Mouse (Mus musculus): ENCODE measurements around the gene Opa1. TPM values are rescaled to one million over a fixed set of nuclear protein-coding genes. Genes with fewer than 3 reads are reported as not detected.

Opa1 gene
- polyA plus RNA-seq, 1 experiment from 2014 or later: 38.9 TPM

DNA sequence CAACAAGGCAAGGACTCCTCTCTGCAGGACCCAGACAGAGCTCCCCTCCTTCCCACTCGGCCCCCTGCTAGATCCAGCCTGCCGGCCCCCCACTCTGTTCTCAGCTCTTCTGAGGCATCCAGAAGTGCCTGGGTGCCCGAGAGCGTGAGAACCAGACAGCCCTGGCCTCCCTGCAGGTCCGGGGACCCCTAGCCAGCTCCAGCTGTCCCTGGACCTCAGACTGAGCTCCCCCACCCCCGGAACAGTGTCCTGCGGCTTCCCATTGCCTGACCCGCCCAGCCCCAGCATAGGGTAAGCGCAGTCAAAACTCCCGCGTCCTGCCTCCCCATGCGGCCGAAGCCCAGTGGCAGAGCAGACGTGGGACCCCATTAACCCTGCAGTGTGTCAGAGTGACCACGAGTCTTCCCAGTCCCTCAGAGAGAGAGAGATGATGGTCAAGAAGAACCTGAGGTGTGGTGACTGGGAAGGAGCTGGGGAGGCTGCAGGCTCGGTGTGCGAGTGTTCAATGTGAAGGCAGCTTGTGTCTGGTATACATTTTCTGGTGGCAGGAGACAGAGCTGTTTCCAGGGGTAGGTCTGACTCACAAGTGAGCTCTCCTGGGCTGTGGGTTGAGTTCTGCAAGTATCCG is 101.5 kb downstream of the Opa1 start:
- Histone ChIP-seq H3K4me2 (replicated peaks) (no peak overlapping the region), H3K9me3 (no peaks in the 10 kb centered on the region), H3K9ac (no peak overlapping the region), H3K27me3 (no peaks in the 10 kb centered on the region), H3K27ac (no peak overlapping the region), H3K4me3 (no peak overlapping the region), H3K4me1 (peaks cover 17% of the 10 kb centered on the region), H3K36me3 (no peaks in the 10 kb centered on the region)
- 62% methylated on average over 18 of the region's 18 CpGs for WGBS
- ATAC-seq (ENCODE audit: insufficient number of reproducible peaks, insufficient read depth, low FRiP score, low TSS enrichment): no peak

DNA sequence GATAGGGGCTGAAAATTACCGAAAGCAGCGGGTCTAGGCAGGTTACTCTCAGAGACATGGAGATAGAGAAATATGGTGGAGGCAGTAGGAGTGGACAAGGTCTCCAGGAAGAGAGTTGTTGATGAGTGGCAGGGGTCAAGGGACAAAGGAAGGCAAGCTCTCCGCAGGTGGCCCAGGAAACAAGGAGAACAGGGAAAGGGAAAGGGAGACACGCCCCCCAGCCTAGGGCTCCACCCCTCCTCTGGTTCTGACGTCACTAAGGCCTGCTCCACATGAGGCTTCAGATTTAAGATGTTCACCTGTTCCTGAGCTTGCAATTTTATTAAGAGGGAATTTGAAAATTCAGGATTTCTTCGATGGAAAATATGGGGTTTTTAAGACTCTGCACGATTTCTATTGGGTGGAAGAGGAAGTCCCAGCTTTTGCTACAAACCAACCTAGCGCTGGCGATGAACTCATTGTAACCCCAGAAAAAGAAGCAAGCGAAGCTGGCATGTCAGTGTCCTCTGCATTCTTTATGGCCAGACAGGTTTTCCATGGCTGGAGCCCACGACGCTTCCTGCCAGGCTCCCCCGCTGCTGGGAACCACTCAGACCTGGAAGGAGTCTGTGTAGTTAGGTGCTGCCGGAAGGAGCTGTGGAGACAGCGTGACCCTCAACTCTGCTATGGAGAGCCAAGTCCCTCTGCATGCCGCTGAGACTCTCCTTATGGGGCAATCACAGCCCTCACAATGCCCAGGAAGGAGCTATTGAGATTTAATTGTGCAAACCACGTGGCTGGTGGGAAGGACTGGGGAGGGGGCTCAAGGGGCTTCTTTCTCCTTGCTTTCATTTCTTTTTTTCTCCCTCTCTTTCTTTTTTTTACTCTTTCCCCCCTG is 103.7 kb downstream of the Opa1 start:
- 24% methylated on average over 17 of the region's 17 CpGs for WGBS
- no peak overlapping the region for H3K4me3 ChIP-seq
- H3K36me3 ChIP-seq: no peaks in the 10 kb centered on the region
- H3K9ac ChIP-seq: no peak overlapping the region
- peaks cover 17% of the 10 kb centered on the region for H3K4me1 ChIP-seq
- ATAC-seq (ENCODE audit: insufficient number of reproducible peaks, insufficient read depth, low FRiP score, low TSS enrichment): no peak
- H3K27ac ChIP-seq: peak overlapping the region; percentile 4; the same call in 1 of the 2 replicates
- H3K4me2 ChIP-seq (replicated peaks): peak overlapping the region; percentile 35
- H3K9me3 ChIP-seq: no peaks in the 10 kb centered on the region
- H3K27me3 ChIP-seq: no peaks in the 10 kb centered on the region

- Histone ChIP-seq H3K9me3 (no peaks in the 10 kb centered on the region), H3K36me3 (no peaks in the 10 kb centered on the region), H3K4me1 (peaks cover 17% of the 10 kb centered on the region), H3K4me3 (no peak overlapping the region), H3K27ac (0 out of 2 replicates have a peak overlapping the region, but pooled peaks have one; percentile 26), H3K27me3 (no peaks in the 10 kb centered on the region), H3K4me2 (replicated peaks) (peak overlapping the region; percentile 35), H3K9ac (0 out of 2 replicates have a peak overlapping the region, but pooled peaks have one; percentile 17)
- ATAC-seq (ENCODE audit: insufficient number of reproducible peaks, insufficient read depth, low FRiP score, low TSS enrichment): 0 out of 2 replicates have a peak, but pooled peaks have one; percentile 42
- 5% methylated on average over 12 of the region's 12 CpGs for WGBS
Observed at GRCm38 (mm10) chr16:29683563-29683962, 104.4 kb downstream of the Opa1 start.

- Histone ChIP-seq H3K27ac (0 out of 2 replicates have a peak overlapping the region, but pooled peaks have one; percentile 26), H3K4me1 (peaks cover 17% of the 10 kb centered on the region), H3K27me3 (no peaks in the 10 kb centered on the region), H3K9me3 (no peaks in the 10 kb centered on the region), H3K4me2 (replicated peaks) (no peak overlapping the region), H3K9ac (no peak overlapping the region), H3K36me3 (no peaks in the 10 kb centered on the region), H3K4me3 (no peak overlapping the region)
- no peak for ATAC-seq (ENCODE audit: insufficient number of reproducible peaks, insufficient read depth, low FRiP score, low TSS enrichment)
- 51% methylated on average over 2 of the region's 2 CpGs for WGBS
Observed at GRCm38 (mm10) chr16:29684111-29684510, 105.0 kb downstream of the Opa1 start.

- Histone ChIP-seq H3K36me3 (no peaks in the 10 kb centered on the region), H3K4me3 (no peak overlapping the region), H3K4me2 (replicated peaks) (no peak overlapping the region), H3K9me3 (no peaks in the 10 kb centered on the region), H3K9ac (no peak overlapping the region), H3K27ac (no peak overlapping the region), H3K4me1 (peaks cover 17% of the 10 kb centered on the region), H3K27me3 (no peaks in the 10 kb centered on the region)
- WGBS: 81% methylated on average over 2 of the region's 2 CpGs
- ATAC-seq (ENCODE audit: insufficient number of reproducible peaks, insufficient read depth, low FRiP score, low TSS enrichment): no peak
Observed at GRCm38 (mm10) chr16:29684641-29685040, 105.5 kb downstream of the Opa1 start.

DNA sequence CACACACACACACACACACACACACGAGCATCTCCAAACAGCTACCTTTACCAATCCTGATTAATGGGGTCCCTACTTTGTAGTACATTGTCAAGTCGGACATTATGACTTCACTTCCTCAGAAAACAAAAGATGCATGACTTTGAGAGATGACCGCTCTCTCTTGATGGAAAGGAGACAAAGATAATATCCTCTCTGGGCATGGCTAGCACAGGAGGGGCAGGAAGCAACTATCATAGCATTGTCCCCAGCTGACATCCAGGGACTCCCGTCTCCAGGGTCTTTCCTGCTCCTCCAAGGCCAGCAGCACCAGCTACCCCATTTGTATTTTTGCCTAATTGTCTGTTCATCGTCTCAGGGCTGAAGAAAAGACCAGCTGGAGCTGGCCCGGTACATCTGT is 107.0 kb downstream of the Opa1 start:
- Histone ChIP-seq H3K36me3 (no peaks in the 10 kb centered on the region), H3K27ac (no peak overlapping the region), H3K27me3 (no peaks in the 10 kb centered on the region), H3K4me2 (replicated peaks) (no peak overlapping the region), H3K9me3 (no peaks in the 10 kb centered on the region), H3K4me1 (peaks cover 17% of the 10 kb centered on the region), H3K9ac (no peak overlapping the region), H3K4me3 (no peak overlapping the region)
- 73% methylated on average over 6 of the region's 6 CpGs for WGBS
- no peak for ATAC-seq (ENCODE audit: insufficient number of reproducible peaks, insufficient read depth, low FRiP score, low TSS enrichment)

- Histone ChIP-seq H3K27ac (no peak overlapping the region), H3K9me3 (no peaks in the 10 kb centered on the region), H3K36me3 (no peaks in the 10 kb centered on the region), H3K4me3 (no peak overlapping the region), H3K27me3 (no peaks in the 10 kb centered on the region), H3K4me2 (replicated peaks) (no peak overlapping the region), H3K4me1 (peaks cover 16% of the 10 kb centered on the region), H3K9ac (no peak overlapping the region)
- ATAC-seq (ENCODE audit: insufficient number of reproducible peaks, insufficient read depth, low FRiP score, low TSS enrichment): peak; percentile 43; the same call in 1 of the 2 replicates
- WGBS: 64% methylated on average over 17 of the region's 17 CpGs
Observed at GRCm38 (mm10) chr16:29687987-29688885, 109.1 kb downstream of the Opa1 start.

- Histone ChIP-seq H3K9me3 (no peaks in the 10 kb centered on the region), H3K4me2 (replicated peaks) (no peak overlapping the region), H3K9ac (no peak overlapping the region), H3K27ac (no peak overlapping the region), H3K36me3 (no peaks in the 10 kb centered on the region), H3K4me1 (peaks cover 15% of the 10 kb centered on the region), H3K27me3 (no peaks in the 10 kb centered on the region), H3K4me3 (no peak overlapping the region)
- WGBS: 57% methylated on average over 11 of the region's 11 CpGs
- ATAC-seq (ENCODE audit: insufficient number of reproducible peaks, insufficient read depth, low FRiP score, low TSS enrichment): no peak
Observed at GRCm38 (mm10) chr16:29689187-29689819, 110.2 kb downstream of the Opa1 start.

DNA sequence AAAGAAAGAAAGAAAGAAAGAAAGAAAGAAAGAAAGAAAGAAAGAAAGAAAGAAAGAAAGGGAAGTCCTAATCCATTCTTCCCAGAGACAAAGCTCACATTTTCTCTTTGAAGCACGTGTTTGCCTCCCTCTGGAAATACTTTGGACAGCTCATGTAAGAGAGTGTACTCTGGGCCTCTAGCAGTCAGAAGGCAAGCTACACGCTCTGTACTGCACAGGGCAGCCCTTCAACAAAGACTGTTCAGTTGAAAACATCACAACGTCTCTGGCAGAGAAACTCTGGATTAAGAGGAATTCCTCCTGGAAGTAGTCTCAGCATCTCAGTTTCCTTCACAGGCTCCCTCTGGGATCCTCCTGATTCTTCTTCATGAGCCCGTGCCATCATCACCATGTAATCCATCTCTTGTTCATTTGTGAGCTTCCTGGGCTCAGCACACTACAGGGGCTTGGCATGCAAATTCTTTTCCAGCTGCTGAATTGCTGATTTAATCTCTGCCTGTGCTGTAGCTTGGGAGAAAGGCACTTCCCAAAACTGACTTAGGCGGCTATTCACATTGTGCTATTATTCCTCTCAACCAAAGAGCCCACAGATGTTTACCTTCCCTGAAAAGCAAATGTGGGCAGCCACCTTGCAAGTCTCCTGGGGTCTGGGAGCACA is 114.0 kb downstream of the Opa1 start:
- H3K9me3 ChIP-seq: no peaks in the 10 kb centered on the region
- H3K27me3 ChIP-seq: no peaks in the 10 kb centered on the region
- H3K4me2 ChIP-seq (replicated peaks): no peak overlapping the region
- H3K4me1 ChIP-seq: peaks cover 12% of the 10 kb centered on the region
- WGBS: 30% methylated on average over 5 of the region's 5 CpGs
- ATAC-seq (ENCODE audit: insufficient number of reproducible peaks, insufficient read depth, low FRiP score, low TSS enrichment): no peak
- 0 out of 2 replicates have a peak overlapping the region, but pooled peaks have one; percentile 54 for H3K27ac ChIP-seq
- H3K4me3 ChIP-seq: no peak overlapping the region
- H3K9ac ChIP-seq: no peak overlapping the region
- H3K36me3 ChIP-seq: no peaks in the 10 kb centered on the region

GRCm38 (mm10) chr16:29693791-29694419 is 114.8 kb downstream of the Opa1 start:
- no peaks in the 10 kb centered on the region for H3K27me3 ChIP-seq
- H3K9ac ChIP-seq: no peak overlapping the region
- peaks cover 12% of the 10 kb centered on the region for H3K4me1 ChIP-seq
- peaks cover 4% of the 10 kb centered on the region; the same call in 1 of the 2 replicates for H3K9me3 ChIP-seq
- H3K27ac ChIP-seq: no peak overlapping the region
- no peak overlapping the region for H3K4me2 ChIP-seq (replicated peaks)
- H3K36me3 ChIP-seq: no peaks in the 10 kb centered on the region
- H3K4me3 ChIP-seq: no peak overlapping the region
- no peak for ATAC-seq (ENCODE audit: insufficient number of reproducible peaks, insufficient read depth, low FRiP score, low TSS enrichment)
- WGBS: 75% methylated on average over 6 of the region's 6 CpGs
